Mouse (Mus musculus): ENCODE data around the gene Cntnap2. TPM values are rescaled to one million over a fixed set of nuclear protein-coding genes. Genes with fewer than 3 reads are reported as not detected.

The Cntnap2 gene
- total RNA-seq (2021) (1 to 10 TPM in 1 of 2 experiments, under 1 TPM in 1; 0.78 to 2.6 TPM), polyA plus RNA-seq (2012; rRNA removed) (0.30 and 0.56 TPM in 2 replicates)
- long read RNA-seq, full-length matches to known transcripts: 1 of 1 reads
- long read RNA-seq, partial matches to known transcripts: 0 of 1 reads
- long read RNA-seq, other reads (novel, unspliced or antisense): 0 of 1 reads

- DNase-seq: peak; percentile 36
Observed at GRCm38 (mm10) chr6:45059091-45059490, at the start of gene Cntnap2. Gene Cntnap2, plus strand, starts transcription at chr6:45059357.

GRCm38 (mm10) chr6:45026011-45026682 is 33.0 kb upstream of the Cntnap2 start:
- DNase-seq: peak; percentile 2

- DNase-seq: no peak
Observed at GRCm38 (mm10) chr6:45039454-45039853, 19.7 kb upstream of the Cntnap2 start.

GRCm38 (mm10) chr6:45059556-45060471 is 657 bp downstream of the Cntnap2 start:
- peak; percentile 1 for DNase-seq

GRCm38 (mm10) chr6:45062214-45062997 is 3.2 kb downstream of the Cntnap2 start:
- no peak for DNase-seq

GRCm38 (mm10) chr6:45088304-45088703 is 29.1 kb downstream of the Cntnap2 start:
- peak; percentile 20 for DNase-seq

GRCm38 (mm10) chr6:45113613-45114012 is 54.5 kb downstream of the Cntnap2 start:
- no peak for DNase-seq

GRCm38 (mm10) chr6:45144882-45145281 is 85.7 kb downstream of the Cntnap2 start:
- no peak for DNase-seq

- no peak for DNase-seq
Observed at GRCm38 (mm10) chr6:45205039-45205438, 145.9 kb downstream of the Cntnap2 start.

- no peak for DNase-seq
Observed at GRCm38 (mm10) chr6:45214330-45214729, 155.2 kb downstream of the Cntnap2 start.

GRCm38 (mm10) chr6:45229002-45229401 is 169.8 kb downstream of the Cntnap2 start:
- DNase-seq: no peak

- DNase-seq: no peak
Observed at GRCm38 (mm10) chr6:45232571-45232970, 173.4 kb downstream of the Cntnap2 start.

GRCm38 (mm10) chr6:45236531-45236930 is 177.4 kb downstream of the Cntnap2 start:
- no peak for DNase-seq

- no peak for DNase-seq
Observed at GRCm38 (mm10) chr6:45238117-45238516, 179.0 kb downstream of the Cntnap2 start.

GRCm38 (mm10) chr6:45241218-45241617 is 182.1 kb downstream of the Cntnap2 start:
- no peak for DNase-seq

GRCm38 (mm10) chr6:45244680-45245079 is 185.5 kb downstream of the Cntnap2 start:
- no peak for DNase-seq

GRCm38 (mm10) chr6:45258047-45258446 is 198.9 kb downstream of the Cntnap2 start:
- no peak for DNase-seq

- DNase-seq: no peak
Observed at GRCm38 (mm10) chr6:45271537-45271936, 212.4 kb downstream of the Cntnap2 start.

GRCm38 (mm10) chr6:45273259-45273775 is 214.2 kb downstream of the Cntnap2 start:
- DNase-seq: no peak

- no peak for DNase-seq
Observed at GRCm38 (mm10) chr6:45290154-45290553, 231.0 kb downstream of the Cntnap2 start.

GRCm38 (mm10) chr6:45317455-45317854 is 258.3 kb downstream of the Cntnap2 start:
- DNase-seq: no peak

- peak; percentile 23 for DNase-seq
Observed at GRCm38 (mm10) chr6:45323505-45323904, 264.3 kb downstream of the Cntnap2 start.
